Mouse (Mus musculus): ENCODE measurements around the gene A630001G21Rik. TPM values are rescaled to one million over a fixed set of nuclear protein-coding genes. Genes with fewer than 3 reads are reported as not detected.

The A630001G21Rik gene
- total and polyA plus RNA-seq, 2 experiments from 2014 or later, result 0.60 TPM; not detected in 1

- no peaks in the 10 kb centered on the region for H3K9me3 ChIP-seq (replicated peaks; ENCODE audit: control insufficient read depth, low read length)
- TF ChIP-seq EP300 (IDR thresholded peaks at IDR 0.05; ENCODE audit: low read depth), result no peak
- no peak for TF ChIP-seq CTCF (IDR thresholded peaks at IDR 0.05; ENCODE audit: low read depth)
- peaks cover 5% of the 10 kb centered on the region; the same call in 1 of the 2 replicates for H3K4me1 ChIP-seq (ENCODE audit: control insufficient read depth, insufficient read depth)
- H3K36me3 ChIP-seq (replicated peaks; ENCODE audit: control insufficient read depth, insufficient read depth, low read length), result 0 out of 2 replicates have a peak, but pooled peaks cover 5% of the 10 kb centered on the region
- no peaks in the 10 kb centered on the region for H3K27me3 ChIP-seq (ENCODE audit: control insufficient read depth, insufficient read depth, low read length)
- no peak overlapping the region for H3K27ac ChIP-seq (ENCODE audit: low read depth)
- DNase-seq (ENCODE audit: low spot score) (no peak), ATAC-seq (ENCODE audit: insufficient read depth, low read depth) (no peak)
- H3K9ac ChIP-seq (replicated peaks; ENCODE audit: low read depth, low read length), result no peak overlapping the region
- H3K4me3 ChIP-seq (ENCODE audit: low read depth, low read length), result no peak overlapping the region
- 42% methylated on average over 3 of the region's 3 CpGs for WGBS
- H3K4me2 ChIP-seq (ENCODE audit: low read depth, low read length), result peak overlapping the region; percentile 24
Observed at GRCm38 (mm10) chr1:85795196-85795595, 16.8 kb upstream of the A630001G21Rik start.

- ATAC-seq (ENCODE audit: insufficient read depth, low read depth) (no peak), DNase-seq (ENCODE audit: low spot score) (no peak)
- Histone ChIP-seq H3K27me3 (ENCODE audit: control insufficient read depth, insufficient read depth, low read length) (no peaks in the 10 kb centered on the region), H3K4me2 (ENCODE audit: low read depth, low read length) (peak overlapping the region; percentile 82), H3K4me1 (ENCODE audit: control insufficient read depth, insufficient read depth) (no peaks in the 10 kb centered on the region), H3K9me3 (replicated peaks; ENCODE audit: control insufficient read depth, low read length) (no peaks in the 10 kb centered on the region), H3K27ac (ENCODE audit: low read depth) (peak overlapping the region; percentile 99), H3K9ac (replicated peaks; ENCODE audit: low read depth, low read length) (peak overlapping the region; percentile 100), H3K4me3 (ENCODE audit: low read depth, low read length) (peak overlapping the region; percentile 100), H3K36me3 (replicated peaks; ENCODE audit: control insufficient read depth, insufficient read depth, low read length) (0 out of 2 replicates have a peak, but pooled peaks cover 5% of the 10 kb centered on the region)
- under 1% methylated on average over 38 of the region's 38 CpGs for WGBS
- TF ChIP-seq CTCF (IDR thresholded peaks at IDR 0.05; ENCODE audit: low read depth) (no peak), EP300 (IDR thresholded peaks at IDR 0.05; ENCODE audit: low read depth) (no peak)
Observed at GRCm38 (mm10) chr1:85794106-85794771, 15.8 kb upstream of the A630001G21Rik start.

- peak within 1 kb of the TSS; percentile 100 for H3K9ac ChIP-seq (replicated peaks; ENCODE audit: low read depth, low read length)
- H3K4me3 ChIP-seq (ENCODE audit: low read depth, low read length), result peak within 1 kb of the TSS; percentile 100
- H3K4me2 ChIP-seq (ENCODE audit: low read depth, low read length), result peak within 1 kb of the TSS; percentile 82
- H3K27ac ChIP-seq (ENCODE audit: low read depth), result peak within 1 kb of the TSS; percentile 99
- H3K9me3 ChIP-seq (replicated peaks; ENCODE audit: control insufficient read depth, low read length), result no peaks in the 10 kb centered on the region
- under 1% methylated on average over 87 of the region's 118 CpGs for WGBS
- peak; percentile 76 for DNase-seq (ENCODE audit: low spot score)
- H3K36me3 ChIP-seq (replicated peaks; ENCODE audit: control insufficient read depth, insufficient read depth, low read length), result 0 out of 2 replicates have a peak, but pooled peaks cover 5% of the 10 kb centered on the region
- no peaks in the 10 kb centered on the region for H3K4me1 ChIP-seq (ENCODE audit: control insufficient read depth, insufficient read depth)
- TF ChIP-seq CTCF (IDR thresholded peaks at IDR 0.05; ENCODE audit: low read depth), result peak; percentile 65
- TF ChIP-seq EP300 (IDR thresholded peaks at IDR 0.05; ENCODE audit: low read depth), result no peak
- ATAC-seq (ENCODE audit: insufficient read depth, low read depth), result peak; percentile 95
- H3K27me3 ChIP-seq (ENCODE audit: control insufficient read depth, insufficient read depth, low read length), result no peaks in the 10 kb centered on the region
Observed at GRCm38 (mm10) chr1:85793208-85794105, 15.0 kb upstream of the A630001G21Rik start, which contains the start of gene Cab39. Gene Cab39 (plus strand): TSS chr1:85793441.

GRCm38 (mm10) chr1:85791476-85791875 lies 13.0 kb upstream of the A630001G21Rik start:
- TF ChIP-seq EP300 (IDR thresholded peaks at IDR 0.05; ENCODE audit: low read depth), result no peak
- TF ChIP-seq CTCF (IDR thresholded peaks at IDR 0.05; ENCODE audit: low read depth), result no peak

GRCm38 (mm10) chr1:85790565-85790964 lies 12.1 kb upstream of the A630001G21Rik start:
- DNase-seq (ENCODE audit: low spot score) (no peak), ATAC-seq (ENCODE audit: insufficient read depth, low read depth) (no peak)
- no peaks in the 10 kb centered on the region for H3K9me3 ChIP-seq (replicated peaks; ENCODE audit: control insufficient read depth, low read length)
- H3K27ac ChIP-seq (ENCODE audit: low read depth), result no peak overlapping the region
- no peaks in the 10 kb centered on the region for H3K27me3 ChIP-seq (ENCODE audit: control insufficient read depth, insufficient read depth, low read length)
- no peaks in the 10 kb centered on the region for H3K36me3 ChIP-seq (replicated peaks; ENCODE audit: control insufficient read depth, insufficient read depth, low read length)
- WGBS, result 70% methylated on average over 3 of the region's 3 CpGs
- H3K4me1 ChIP-seq (ENCODE audit: control insufficient read depth, insufficient read depth), result no peaks in the 10 kb centered on the region
- no peak overlapping the region for H3K4me2 ChIP-seq (ENCODE audit: low read depth, low read length)
- H3K9ac ChIP-seq (replicated peaks; ENCODE audit: low read depth, low read length), result no peak overlapping the region
- TF ChIP-seq EP300 (IDR thresholded peaks at IDR 0.05; ENCODE audit: low read depth) (no peak), CTCF (IDR thresholded peaks at IDR 0.05; ENCODE audit: low read depth) (no peak)
- no peak overlapping the region for H3K4me3 ChIP-seq (ENCODE audit: low read depth, low read length)

More at GRCm38 (mm10) chr1:85791476-85791875, 13.0 kb upstream of the A630001G21Rik start:
- H3K4me1 ChIP-seq (ENCODE audit: control insufficient read depth, insufficient read depth), result no peaks in the 10 kb centered on the region
- H3K27me3 ChIP-seq (ENCODE audit: control insufficient read depth, insufficient read depth, low read length), result no peaks in the 10 kb centered on the region
- no peaks in the 10 kb centered on the region for H3K9me3 ChIP-seq (replicated peaks; ENCODE audit: control insufficient read depth, low read length)
- H3K4me3 ChIP-seq (ENCODE audit: low read depth, low read length), result no peak overlapping the region
- H3K9ac ChIP-seq (replicated peaks; ENCODE audit: low read depth, low read length), result no peak overlapping the region
- no peak overlapping the region for H3K27ac ChIP-seq (ENCODE audit: low read depth)
- no peak for ATAC-seq (ENCODE audit: insufficient read depth, low read depth)
- 83% methylated on average over 3 of the region's 3 CpGs for WGBS
- H3K4me2 ChIP-seq (ENCODE audit: low read depth, low read length), result no peak overlapping the region
- DNase-seq (ENCODE audit: low spot score), result no peak
- 0 out of 2 replicates have a peak, but pooled peaks cover 4% of the 10 kb centered on the region for H3K36me3 ChIP-seq (replicated peaks; ENCODE audit: control insufficient read depth, insufficient read depth, low read length)
